Mouse (Mus musculus): ENCODE results near the gene 2900011O08Rik.

Gene 2900011O08Rik

GRCm38 (mm10) chr16:14143298-14143697 is 156.9 kb downstream of the 2900011O08Rik start:
- no peak for DNase-seq

GRCm38 (mm10) chr16:14147712-14148111 is 161.3 kb downstream of the 2900011O08Rik start:
- DNase-seq = no peak
